Mouse (Mus musculus) liver, embryonic 14.5 days (tissue): Measurements from ENCODE around the gene Irx2.

Source experiments
- CTCF ChIP-seq: IDR thresholded peaks from 2 replicates; pipeline ENCODE4 v1.5.1; 2016; ENCODE audit warnings: antibody characterized with exemption, low read depth, control low read depth
- EP300 ChIP-seq: IDR thresholded peaks from 2 replicates; pipeline ENCODE4 v1.6.1; 2016; ENCODE audit warnings: antibody characterized with exemption, low read depth

DNA sequence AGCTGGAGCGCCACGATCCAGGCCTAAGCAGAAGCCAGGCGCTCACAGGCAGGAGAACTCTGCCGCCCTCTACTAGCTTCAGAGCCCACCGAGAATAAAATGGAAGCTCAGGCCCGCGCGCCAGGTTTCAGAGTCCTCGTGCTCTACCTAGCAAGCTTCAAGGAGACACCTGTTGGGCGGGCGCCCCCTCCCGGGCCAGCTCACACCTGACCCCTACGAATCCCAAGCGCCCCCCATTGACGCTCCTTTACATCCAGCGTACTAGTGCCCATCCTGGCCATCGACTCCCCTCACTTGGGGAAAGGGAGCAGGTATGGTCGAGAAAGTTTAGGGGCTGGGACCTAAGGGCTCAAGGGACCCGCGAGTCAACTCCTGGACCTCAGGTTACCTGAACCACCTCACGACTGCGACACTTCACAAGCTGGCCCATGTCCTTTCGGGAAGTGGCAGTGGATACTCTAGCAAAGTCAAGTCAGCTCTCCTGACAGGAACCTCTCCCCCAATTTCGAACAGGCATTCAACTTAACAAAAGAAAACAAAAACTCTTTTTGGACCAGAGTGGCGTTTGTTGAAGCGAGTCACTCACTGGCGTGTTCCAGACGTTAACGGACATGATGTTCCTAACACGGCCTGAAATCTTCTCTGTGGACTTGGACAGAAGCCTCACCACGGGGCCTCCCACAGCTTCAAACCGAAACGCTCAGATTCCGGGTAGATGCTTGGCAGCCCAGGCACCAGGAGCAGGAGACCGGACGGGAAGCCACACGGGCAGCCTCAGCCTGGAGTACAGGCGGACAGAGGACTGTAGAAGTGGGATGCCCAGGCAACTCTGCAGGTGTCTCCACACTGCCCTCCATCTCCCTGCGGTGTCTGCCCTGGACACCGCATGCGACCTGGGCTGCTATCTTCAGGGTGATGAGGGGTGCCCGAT, 964 bp upstream of the Irx2 start:
- peak; percentile 14; the same call in 1 of the 2 replicates for TF ChIP-seq CTCF
- TF ChIP-seq EP300: no peak
